Mouse (Mus musculus) embryonic facial prominence, embryonic 15.5 days (tissue): ENCODE measurements around the gene Hoxb6. TPM values are rescaled to one million over a fixed set of nuclear protein-coding genes. Genes with fewer than 3 reads are reported as not detected.

Source experiments
- ATAC-seq: fragments of 200-750 bp; cut with Nextera tagmentation; 2 replicates; pipeline ENCODE4 v1.8.0; 2017; ENCODE audit warnings: low read depth, moderate TSS enrichment; ENCODE audit not compliant: insufficient number of reproducible peaks, low FRiP score, low TSS enrichment
- H3K27ac ChIP-seq: fragments of 300-500 bp; sonication (generic); replicated peaks from 2 replicates; pipeline ENCODE4 v1.5.1; 2015; ENCODE audit warnings: mild to moderate bottlenecking, inconsistent platforms
- H3K27me3 ChIP-seq: fragments of 300-500 bp; sonication (generic); 2 replicates; pipeline ENCODE4 v1.6.1; 2015; ENCODE audit warnings: inconsistent platforms
- H3K36me3 ChIP-seq: fragments of 300-500 bp; sonication (generic); 2 replicates; pipeline ENCODE4 v1.6.1; 2015; ENCODE audit warnings: mild to moderate bottlenecking, inconsistent platforms
- H3K4me1 ChIP-seq: fragments of 300-500 bp; sonication (generic); 2 replicates; pipeline ENCODE4 v1.6.1; 2015; ENCODE audit warnings: inconsistent platforms
- H3K4me2 ChIP-seq: fragments of 300-500 bp; sonication (generic); replicated peaks from 2 replicates; pipeline ENCODE4 v1.6.1; 2015; ENCODE audit warnings: mild to moderate bottlenecking, inconsistent platforms
- H3K4me3 ChIP-seq: fragments of 300-500 bp; sonication (generic); replicated peaks from 2 replicates; pipeline ENCODE4 v1.5.1; 2015; ENCODE audit warnings: mild to moderate bottlenecking, inconsistent platforms
- H3K9ac ChIP-seq: fragments of 300-500 bp; sonication (generic); 2 replicates; pipeline ENCODE4 v1.6.1; 2015; ENCODE audit warnings: inconsistent platforms
- H3K9me3 ChIP-seq: fragments of 300-500 bp; sonication (generic); replicated peaks from 2 replicates; pipeline ENCODE4 v1.6.1; 2016; ENCODE audit warnings: inconsistent platforms
- WGBS: fragments of 180-500 bp; shearing (Covaris S2); methylation state at CpG from one replicate; pipeline ENCODE4 v1.1.7; 2015; 5-methylcytosine and 5-hydroxymethylcytosine counted together
- polyA plus RNA-seq: library from polyadenylated mRNA; unstranded; fragments of >200 nt; fragmentation: Nextera tagmentation; extraction: Ambion mirVana; gene quantifications from 2 replicates; pipeline ENCODE4 v1.2.1, GENCODE M21; 2015

Hoxb6 gene
- not detected in 2 replicates for polyA plus RNA-seq

DNA sequence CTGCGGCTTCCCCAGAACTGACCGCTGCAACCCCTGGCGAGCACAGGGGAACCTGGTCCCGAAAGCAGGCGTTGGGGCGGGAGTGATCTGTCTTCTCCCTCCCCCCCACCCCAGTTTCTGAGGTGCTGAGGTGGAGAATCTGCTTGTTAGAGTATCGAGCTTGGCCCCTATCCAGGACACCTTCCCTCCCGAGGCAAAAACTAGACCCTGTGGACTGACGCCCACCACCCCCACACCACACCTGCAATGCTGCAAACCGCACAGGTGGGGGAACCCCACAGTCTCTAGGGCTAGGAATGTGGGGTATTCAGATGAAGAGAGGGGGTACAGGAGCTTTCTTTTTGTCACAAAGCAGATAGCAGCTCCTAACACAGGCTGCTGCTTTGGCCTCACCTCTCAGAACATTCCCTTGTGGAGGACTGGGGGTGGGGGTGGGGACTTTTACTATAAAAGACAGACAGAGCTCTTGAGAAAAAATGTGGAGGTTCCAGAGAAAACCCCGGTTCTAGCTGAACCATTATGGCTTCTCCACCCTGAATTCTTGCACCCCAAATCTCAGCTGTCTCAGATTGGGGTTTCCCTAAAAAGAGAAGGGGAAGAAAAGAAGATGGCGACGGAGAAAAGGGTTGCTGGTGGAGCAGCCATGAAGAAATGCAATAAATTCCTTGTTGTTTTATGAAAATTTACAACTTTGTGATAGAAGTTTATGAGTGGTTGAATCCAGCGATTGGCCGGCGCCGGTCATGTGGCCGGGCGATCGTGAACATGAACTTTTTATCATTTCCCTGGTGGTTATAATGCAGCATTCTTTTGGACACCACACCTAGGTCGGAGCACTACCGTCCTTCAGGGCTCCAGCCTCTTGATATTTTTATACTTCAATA lies at the start of gene Hoxb6:
Hoxb6 (plus strand) TSS at position 796 of the 884 bp plus-strand sequence.
- Histone ChIP-seq H3K27me3 (peaks cover 100% of the 10 kb centered on the region), H3K36me3 (no peaks in the 10 kb centered on the region), H3K4me1 (peaks cover 2% of the 10 kb centered on the region; the same call in 1 of the 2 replicates), H3K27ac (no peak within 1 kb of the TSS), H3K9me3 (no peaks in the 10 kb centered on the region), H3K4me2 (no peak within 1 kb of the TSS), H3K4me3 (no peak within 1 kb of the TSS), H3K9ac (no peak within 1 kb of the TSS)
- 1% methylated on average over 22 of the region's 22 CpGs for WGBS
- ATAC-seq = no peak

DNA sequence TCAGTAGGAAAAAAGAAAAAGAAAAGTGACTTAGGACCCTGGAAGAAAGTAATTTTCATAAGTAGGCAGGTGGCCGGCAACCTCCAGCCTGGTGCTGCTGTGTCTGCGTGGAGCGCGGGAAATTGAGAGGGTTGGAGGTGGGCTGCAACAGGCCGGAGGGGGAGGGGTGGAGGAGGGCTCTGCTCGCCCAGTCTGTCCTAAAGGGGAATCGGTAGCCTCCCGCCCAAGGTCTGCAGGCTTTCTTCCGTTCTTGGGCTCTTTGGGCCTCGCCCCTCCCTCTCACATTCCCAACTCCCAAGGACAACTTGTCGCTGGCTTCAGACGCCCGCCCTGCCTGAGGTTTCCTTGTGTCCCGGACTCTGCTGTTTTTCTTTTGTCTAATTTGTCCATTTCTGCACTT lies 41.4 kb upstream of the Hoxb6 start:
- no peak overlapping the region for H3K4me3 ChIP-seq
- ATAC-seq = no peak
- under 1% methylated on average over 14 of the region's 14 CpGs for WGBS
- no peaks in the 10 kb centered on the region for H3K36me3 ChIP-seq
- no peaks in the 10 kb centered on the region; the same call in 1 of the 2 replicates for H3K4me1 ChIP-seq
- H3K27ac ChIP-seq = no peak overlapping the region
- no peak overlapping the region for H3K4me2 ChIP-seq
- peaks cover 98% of the 10 kb centered on the region for H3K27me3 ChIP-seq
- no peak overlapping the region for H3K9ac ChIP-seq
- H3K9me3 ChIP-seq = no peaks in the 10 kb centered on the region

DNA sequence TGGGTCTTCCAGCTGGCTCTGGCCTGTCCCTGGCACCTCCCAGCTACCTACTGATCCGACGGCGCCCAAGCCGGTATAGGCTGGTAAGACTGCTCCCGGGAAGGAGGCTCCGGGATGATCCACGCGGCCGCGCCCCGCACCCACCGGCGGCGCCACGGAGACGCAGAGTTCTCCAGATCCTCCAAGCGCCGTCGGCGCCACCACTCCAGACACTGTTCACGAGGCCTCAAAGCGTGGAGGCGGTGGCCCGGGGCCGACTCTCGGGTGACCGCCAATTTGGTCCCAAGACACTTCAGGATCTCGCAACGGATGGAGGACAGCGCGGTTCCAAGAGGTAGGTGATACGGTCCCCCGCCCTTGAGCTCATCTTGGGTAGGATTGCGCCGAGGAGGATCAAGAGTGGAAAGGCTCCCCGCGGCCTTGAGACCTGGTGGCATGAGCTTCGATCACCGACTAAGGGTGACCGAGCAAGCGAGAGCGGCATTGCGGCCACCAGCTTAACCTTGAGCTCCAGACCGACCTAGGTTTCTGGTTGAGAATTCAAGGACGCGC lies 40.7 kb upstream of the Hoxb6 start:
- WGBS = 2% methylated on average over 46 of the region's 46 CpGs
- Histone ChIP-seq H3K4me2 (no peak overlapping the region), H3K9ac (no peak overlapping the region), H3K27me3 (peaks cover 98% of the 10 kb centered on the region), H3K36me3 (no peaks in the 10 kb centered on the region), H3K9me3 (no peaks in the 10 kb centered on the region), H3K4me3 (0 out of 2 replicates have a peak overlapping the region, but pooled peaks have one; percentile 1), H3K4me1 (no peaks in the 10 kb centered on the region; the same call in 1 of the 2 replicates), H3K27ac (no peak overlapping the region)
- no peak for ATAC-seq

DNA sequence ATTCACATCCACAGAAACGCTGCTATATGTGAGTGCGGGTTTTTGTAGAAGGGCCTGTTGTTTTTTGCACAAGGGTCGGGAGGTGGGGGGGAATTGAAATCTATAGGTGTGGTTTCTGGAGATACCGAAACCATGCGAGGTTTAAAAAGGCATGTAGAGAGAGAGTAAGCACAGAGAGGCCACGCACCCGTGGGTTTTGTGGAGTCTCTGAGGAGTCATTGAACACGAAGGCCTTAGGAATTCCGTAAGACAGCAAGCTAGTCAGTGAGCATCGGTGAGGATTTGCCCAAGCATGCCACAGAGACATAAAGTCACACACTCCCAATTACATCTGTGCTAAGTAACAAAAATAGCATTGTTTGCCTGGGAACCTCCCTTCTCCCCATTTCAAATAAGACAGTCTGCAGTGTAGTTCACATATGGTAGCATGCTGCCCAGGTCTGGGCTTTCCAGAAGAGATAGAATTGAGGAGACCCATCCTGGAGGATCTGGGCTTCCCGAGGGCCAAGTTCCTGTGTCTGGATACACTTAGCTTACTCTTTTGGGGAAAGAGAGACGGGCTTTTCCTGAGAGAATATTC lies 39.6 kb upstream of the Hoxb6 start:
- Histone ChIP-seq H3K27ac (no peak overlapping the region), H3K27me3 (peaks cover 98% of the 10 kb centered on the region), H3K9me3 (no peaks in the 10 kb centered on the region), H3K4me2 (no peak overlapping the region), H3K4me1 (no peaks in the 10 kb centered on the region; the same call in 1 of the 2 replicates), H3K36me3 (no peaks in the 10 kb centered on the region), H3K9ac (no peak overlapping the region), H3K4me3 (no peak overlapping the region)
- 3% methylated on average over 12 of the region's 12 CpGs for WGBS
- ATAC-seq = no peak

DNA sequence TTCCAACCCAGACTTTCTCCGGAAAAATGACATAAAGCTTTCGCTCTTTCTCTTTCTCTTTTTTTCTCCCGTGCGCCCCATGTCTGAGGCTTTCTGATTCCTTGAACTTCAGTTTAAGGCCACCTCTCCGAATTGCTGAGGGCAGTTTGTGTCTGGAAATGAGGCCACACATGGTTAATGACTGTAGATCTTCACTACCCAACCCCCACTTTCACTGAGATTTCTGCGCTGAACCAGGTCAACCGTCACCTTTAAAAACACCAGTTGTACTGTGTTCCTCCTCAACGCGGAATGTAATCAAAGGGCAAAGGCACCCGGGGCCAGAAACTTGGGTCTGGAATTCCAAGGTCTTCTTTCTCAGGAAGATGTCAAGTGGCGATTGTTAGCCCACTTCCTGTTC lies 38.1 kb upstream of the Hoxb6 start:
- no peaks in the 10 kb centered on the region; the same call in 1 of the 2 replicates for H3K4me1 ChIP-seq
- H3K36me3 ChIP-seq = no peaks in the 10 kb centered on the region
- H3K9me3 ChIP-seq = no peaks in the 10 kb centered on the region
- WGBS = 2% methylated on average over 11 of the region's 11 CpGs
- H3K27ac ChIP-seq = no peak overlapping the region
- H3K4me2 ChIP-seq = no peak overlapping the region
- ATAC-seq = no peak
- H3K4me3 ChIP-seq = no peak overlapping the region
- H3K9ac ChIP-seq = no peak overlapping the region
- peaks cover 99% of the 10 kb centered on the region for H3K27me3 ChIP-seq

DNA sequence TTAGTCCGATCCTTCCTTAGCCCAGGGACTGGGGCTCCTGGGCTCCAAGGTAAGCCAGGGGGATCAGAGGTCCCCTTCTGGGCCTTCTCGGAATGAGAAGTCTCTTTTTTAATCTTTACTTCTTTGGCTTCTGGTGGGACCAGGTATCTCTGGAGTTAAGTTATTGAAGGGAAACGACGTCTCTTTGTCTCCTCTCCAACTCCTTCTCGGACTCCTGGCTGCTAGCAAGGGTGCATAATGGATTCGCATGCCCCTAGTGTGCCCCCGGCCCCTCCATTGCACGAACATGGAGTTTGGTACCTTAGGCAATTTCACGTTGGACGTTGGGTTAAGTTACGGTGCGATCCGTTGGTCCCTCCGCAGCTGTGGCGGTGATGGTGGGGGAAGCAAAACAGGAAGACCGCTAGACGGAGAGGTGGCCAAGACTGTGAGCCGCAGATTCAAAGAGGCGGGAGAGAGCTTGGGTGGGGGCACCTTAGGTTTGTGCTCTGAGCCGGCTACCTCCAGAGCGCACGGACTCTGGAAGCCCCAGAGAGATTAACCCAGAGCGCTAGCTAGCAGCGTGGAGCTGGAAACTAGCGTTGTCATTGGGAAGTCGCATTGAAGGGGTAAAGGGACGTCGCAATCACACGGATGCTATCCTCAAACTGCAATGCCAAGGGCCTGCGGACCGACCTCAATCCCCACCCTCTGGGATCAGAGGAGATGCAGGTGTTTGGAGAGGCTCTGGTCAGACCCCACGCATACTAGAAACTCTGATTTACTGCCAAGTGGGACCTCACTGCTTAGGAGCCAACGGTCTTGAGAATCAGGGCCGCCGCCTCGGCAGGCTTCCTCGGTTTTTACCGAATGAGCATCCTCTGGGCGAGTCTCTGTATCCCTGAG lies 36.9 kb upstream of the Hoxb6 start:
- ATAC-seq = no peak
- Histone ChIP-seq H3K4me1 (peaks cover 3% of the 10 kb centered on the region; the same call in 1 of the 2 replicates), H3K36me3 (no peaks in the 10 kb centered on the region), H3K27ac (no peak overlapping the region), H3K4me3 (no peak overlapping the region), H3K9ac (no peak overlapping the region), H3K9me3 (no peaks in the 10 kb centered on the region), H3K27me3 (peaks cover 99% of the 10 kb centered on the region), H3K4me2 (no peak overlapping the region)
- WGBS = 2% methylated on average over 39 of the region's 39 CpGs

DNA sequence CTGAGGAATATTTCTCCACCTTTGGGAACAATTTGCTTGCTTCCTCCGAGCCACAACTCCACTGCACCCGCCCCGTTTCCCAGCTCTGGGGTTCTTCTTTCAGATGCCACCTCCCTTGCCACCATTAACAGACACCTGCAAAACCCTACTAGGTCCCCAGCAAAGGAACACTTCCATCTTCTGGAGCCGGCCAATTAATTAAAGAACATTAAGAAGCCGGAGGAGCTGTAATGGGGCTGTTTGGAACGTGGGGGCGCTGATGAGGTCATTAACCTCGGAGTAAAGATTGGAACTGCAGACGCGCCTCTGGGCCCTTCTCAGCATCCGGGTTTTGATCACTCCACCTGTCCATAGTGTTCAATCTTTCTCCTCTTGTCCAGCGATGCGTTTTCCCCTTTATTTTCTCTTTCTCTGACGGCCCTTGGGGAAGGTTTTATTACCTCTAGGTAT lies 36.3 kb upstream of the Hoxb6 start:
- no peak overlapping the region for H3K9ac ChIP-seq
- H3K9me3 ChIP-seq = no peaks in the 10 kb centered on the region
- no peaks in the 10 kb centered on the region for H3K36me3 ChIP-seq
- WGBS = 1% methylated on average over 14 of the region's 14 CpGs
- no peak overlapping the region for H3K4me3 ChIP-seq
- no peak for ATAC-seq
- H3K4me1 ChIP-seq = peaks cover 4% of the 10 kb centered on the region; the same call in 1 of the 2 replicates
- no peak overlapping the region for H3K4me2 ChIP-seq
- H3K27ac ChIP-seq = no peak overlapping the region
- H3K27me3 ChIP-seq = peaks cover 99% of the 10 kb centered on the region

DNA sequence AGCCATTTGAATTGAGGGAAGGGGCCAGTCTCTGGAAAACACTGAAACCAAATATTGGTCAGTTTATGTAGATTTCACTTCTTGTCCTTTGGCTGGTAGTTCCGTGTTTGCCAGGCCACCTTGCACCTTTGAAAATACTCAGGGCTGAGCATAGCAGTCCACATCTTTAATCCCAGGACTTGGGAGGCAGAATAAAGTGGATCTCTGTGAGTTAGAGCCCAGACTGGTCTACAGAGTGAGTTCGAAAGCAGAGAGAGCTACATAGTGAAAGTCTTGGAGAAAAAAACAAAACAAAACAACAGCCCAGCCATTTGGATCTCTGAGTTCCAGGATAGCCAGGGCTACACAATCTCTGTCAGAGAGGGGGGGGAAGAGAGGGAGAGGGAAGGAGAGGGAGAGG lies 35.1 kb upstream of the Hoxb6 start:
- no peak overlapping the region for H3K27ac ChIP-seq
- H3K9me3 ChIP-seq = no peaks in the 10 kb centered on the region
- no peak for ATAC-seq
- 21% methylated on average over 2 of the region's 2 CpGs for WGBS
- no peak overlapping the region for H3K4me3 ChIP-seq
- H3K9ac ChIP-seq = no peak overlapping the region
- H3K4me1 ChIP-seq = peaks cover 4% of the 10 kb centered on the region; the same call in 1 of the 2 replicates
- H3K36me3 ChIP-seq = no peaks in the 10 kb centered on the region
- H3K27me3 ChIP-seq = peaks cover 99% of the 10 kb centered on the region
- H3K4me2 ChIP-seq = no peak overlapping the region

DNA sequence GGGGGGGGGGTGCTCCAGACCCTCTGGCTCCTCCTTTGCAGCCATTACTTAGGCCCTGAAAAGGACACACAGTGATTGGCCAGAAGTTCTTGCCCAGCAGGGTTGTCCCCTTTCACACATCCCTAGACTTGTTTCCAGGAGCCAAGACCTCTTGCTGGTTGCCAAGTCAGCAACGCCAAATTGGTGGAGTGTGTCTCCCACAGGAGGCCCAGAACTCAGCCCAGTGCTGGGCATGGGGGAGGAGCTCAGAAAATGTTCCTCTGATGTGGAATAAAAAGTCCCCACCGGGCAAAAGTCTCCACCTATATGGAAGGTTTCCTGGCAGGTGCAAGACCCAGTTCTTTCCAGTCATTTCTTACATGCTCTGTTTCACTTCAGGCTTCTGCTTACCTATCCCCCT lies 33.2 kb upstream of the Hoxb6 start:
- peaks cover 4% of the 10 kb centered on the region; the same call in 1 of the 2 replicates for H3K4me1 ChIP-seq
- H3K4me3 ChIP-seq = no peak overlapping the region
- H3K9me3 ChIP-seq = no peaks in the 10 kb centered on the region
- H3K4me2 ChIP-seq = no peak overlapping the region
- no peaks in the 10 kb centered on the region for H3K36me3 ChIP-seq
- H3K27ac ChIP-seq = no peak overlapping the region
- H3K9ac ChIP-seq = no peak overlapping the region
- ATAC-seq = no peak
- peaks cover 99% of the 10 kb centered on the region for H3K27me3 ChIP-seq
- 4% methylated on average over 2 of the region's 2 CpGs for WGBS

DNA sequence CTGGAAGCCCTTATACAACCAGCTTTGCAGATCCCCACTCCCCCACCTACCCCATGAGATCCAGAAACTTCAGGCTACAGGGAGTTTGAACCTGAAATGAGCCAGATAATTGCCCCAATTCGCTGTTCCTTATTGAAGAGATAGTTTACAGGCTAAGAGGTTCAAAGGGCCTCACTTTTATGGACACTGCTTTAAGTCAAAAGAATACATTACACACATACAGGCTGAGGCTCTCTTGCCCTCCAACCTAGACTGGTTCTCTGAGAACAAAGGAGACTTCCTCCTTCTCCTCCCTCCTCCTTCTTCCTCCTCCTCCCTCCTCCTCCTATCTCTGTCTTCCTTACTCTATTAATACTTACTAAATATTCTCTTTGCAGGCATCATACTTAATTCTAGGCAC lies 32.8 kb upstream of the Hoxb6 start:
- ATAC-seq = no peak
- H3K27ac ChIP-seq = no peak overlapping the region
- H3K9me3 ChIP-seq = no peaks in the 10 kb centered on the region
- no peak overlapping the region for H3K9ac ChIP-seq
- no peak overlapping the region for H3K4me2 ChIP-seq
- peaks cover 99% of the 10 kb centered on the region for H3K27me3 ChIP-seq
- whole genome bisulfite sequencing = 8% methylated on average over 1 of the region's 1 CpGs
- H3K4me1 ChIP-seq = peaks cover 4% of the 10 kb centered on the region; the same call in 1 of the 2 replicates
- H3K36me3 ChIP-seq = no peaks in the 10 kb centered on the region
- H3K4me3 ChIP-seq = no peak overlapping the region
